Mouse (Mus musculus) lung, adult 2 months (tissue): Measurements from ENCODE around the gene 4930433I11Rik.

Experiments used
- CTCF ChIP-seq: fragments of 200-500 bp; IDR thresholded peaks from 2 replicates; pipeline ENCODE4 v1.5.1; 2011; ENCODE audit warnings: mild to moderate bottlenecking, low read length, control low read depth; ENCODE audit not compliant: insufficient read depth
- POLR2A ChIP-seq: fragments of 200-500 bp; IDR thresholded peaks from 2 replicates; pipeline ENCODE4 v1.6.1; 2011; ENCODE audit warnings: low read depth, mild to moderate bottlenecking, control low read depth, low read length, borderline replicate concordance; ENCODE audit errors: extremely low read depth

DNA sequence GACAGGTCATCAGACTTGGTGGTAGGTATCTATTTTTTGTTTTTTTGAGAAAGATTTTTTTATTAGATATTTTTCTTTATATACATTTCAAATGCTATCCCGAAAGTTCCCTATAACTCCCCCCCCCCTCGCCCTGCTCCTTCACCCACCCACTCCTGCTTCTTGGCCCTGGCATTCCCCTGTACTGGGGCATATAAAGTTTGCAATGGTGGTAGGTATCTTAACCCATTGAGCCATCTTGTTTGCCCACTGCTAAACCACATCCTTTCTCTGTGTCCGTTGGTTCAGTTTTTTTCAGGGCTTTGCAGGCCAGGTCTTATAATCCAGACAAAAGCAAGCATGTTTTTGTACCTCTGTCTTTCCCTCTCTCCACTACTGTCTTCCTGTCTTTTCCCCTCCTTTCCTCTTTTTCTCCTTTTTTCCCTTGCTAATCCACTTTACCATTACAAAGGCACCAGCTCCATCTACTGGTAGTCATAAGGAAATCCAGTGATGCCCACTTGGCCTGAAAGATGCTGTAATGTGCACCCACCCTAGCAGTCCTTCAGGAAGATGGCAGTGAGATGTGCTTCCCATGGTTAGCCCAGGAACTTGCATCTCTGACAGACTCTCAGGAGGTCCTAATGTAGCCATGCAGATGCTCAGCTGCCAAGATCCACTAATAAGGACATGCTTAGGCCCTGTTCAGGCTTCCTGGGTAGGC is 45.0 kb upstream of the 4930433I11Rik start:
- no peak for TF ChIP-seq CTCF
- no peak for TF ChIP-seq POLR2A
